Mouse (Mus musculus) B cell, adult 2 months (primary cell): Measurements from ENCODE around the gene Pla2g2d.
"Not testable (repeated sequence)": the region's sequence is repeated elsewhere in the genome, so short reads cannot be mapped to it uniquely, and the experiment has no call there.

ENCODE experiments used
- DNase-seq, 2 experiments: peaks; one replicate each; pipeline ENCODE4 v3.0.0; 2022

Pla2g2d gene

GRCm38 (mm10) chr4:138785721-138786120, 10.2 kb downstream of the Pla2g2d start:
- DNase-seq: no peak

- DNase-seq: no peak
These were observed 10.6 kb downstream of the Pla2g2d start for GRCm38 (mm10) chr4:138786141-138786540.

GRCm38 (mm10) chr4:138788381-138788780, 12.8 kb downstream of the Pla2g2d start:
- no peak for DNase-seq

GRCm38 (mm10) chr4:138791452-138791851, 15.9 kb downstream of the Pla2g2d start:
- no peak for DNase-seq

GRCm38 (mm10) chr4:138792599-138792998, 17.1 kb downstream of the Pla2g2d start:
- DNase-seq: no peak

GRCm38 (mm10) chr4:138793276-138793675, 17.7 kb downstream of the Pla2g2d start:
- DNase-seq: no peak

GRCm38 (mm10) chr4:138794344-138794743, 18.8 kb downstream of the Pla2g2d start:
- no peak for DNase-seq

- DNase-seq: no peak
These were observed 21.1 kb downstream of the Pla2g2d start for GRCm38 (mm10) chr4:138796513-138797216.

- no peak for DNase-seq
These were observed 21.7 kb downstream of the Pla2g2d start for GRCm38 (mm10) chr4:138797217-138797570.

- DNase-seq: no peak
These were observed 24.7 kb downstream of the Pla2g2d start for GRCm38 (mm10) chr4:138800134-138800744.

GRCm38 (mm10) chr4:138801631-138802030, 26.1 kb downstream of the Pla2g2d start:
- no peak for DNase-seq

GRCm38 (mm10) chr4:138802917-138803316, 27.4 kb downstream of the Pla2g2d start:
- no peak for DNase-seq

GRCm38 (mm10) chr4:138805248-138805647, 29.7 kb downstream of the Pla2g2d start:
- no peak for DNase-seq

- DNase-seq: no peak
These were observed 30.6 kb downstream of the Pla2g2d start for GRCm38 (mm10) chr4:138806160-138806559.

- no peak for DNase-seq
These were observed 31.5 kb downstream of the Pla2g2d start for GRCm38 (mm10) chr4:138806920-138807541.

GRCm38 (mm10) chr4:138816166-138816565, 40.6 kb downstream of the Pla2g2d start:
- DNase-seq: no peak

GRCm38 (mm10) chr4:138817736-138818135, 42.2 kb downstream of the Pla2g2d start:
- DNase-seq: no peak

- DNase-seq: no peak
These were observed 43.6 kb downstream of the Pla2g2d start for GRCm38 (mm10) chr4:138819101-138819500.

GRCm38 (mm10) chr4:138821036-138821435, 45.5 kb downstream of the Pla2g2d start:
- DNase-seq: no peak

GRCm38 (mm10) chr4:138824161-138824560, 48.6 kb downstream of the Pla2g2d start:
- not testable (repeated sequence) for DNase-seq

GRCm38 (mm10) chr4:138824660-138825059, 49.1 kb downstream of the Pla2g2d start:
- DNase-seq: no peak

GRCm38 (mm10) chr4:138825751-138826567, 50.4 kb downstream of the Pla2g2d start:
- no peak for DNase-seq

GRCm38 (mm10) chr4:138827147-138827546, 51.6 kb downstream of the Pla2g2d start:
- no peak for DNase-seq
